Mouse (Mus musculus) heart, embryonic 10.5 days (tissue): ENCODE results near the gene Ank3. TPM values are rescaled to one million over a fixed set of nuclear protein-coding genes. Genes with fewer than 3 reads are reported as not detected.

Experiments
- DNase-seq: peaks from one replicate; pipeline ENCODE4 v3.0.0-alpha.2; 2017; ENCODE audit warnings: low spot score
- H3K27ac ChIP-seq: fragments of 300-500 bp; sonication (generic); 2 replicates; pipeline ENCODE4 v1.5.1; 2016; ENCODE audit warnings: mild to moderate bottlenecking
- H3K27me3 ChIP-seq: fragments of 300-500 bp; sonication (generic); 2 replicates; pipeline ENCODE4 v1.6.1; 2016; ENCODE audit warnings: mild to moderate bottlenecking; ENCODE audit not compliant: poor library complexity, insufficient read depth, severe bottlenecking
- H3K36me3 ChIP-seq: fragments of 300-500 bp; sonication (generic); 2 replicates; pipeline ENCODE4 v1.6.1; 2016; ENCODE audit warnings: mild to moderate bottlenecking, moderate library complexity
- H3K4me1 ChIP-seq: fragments of 300-500 bp; sonication (generic); 2 replicates; pipeline ENCODE4 v1.6.1; 2016; ENCODE audit warnings: mild to moderate bottlenecking
- H3K4me3 ChIP-seq: fragments of 300-500 bp; sonication (generic); 2 replicates; pipeline ENCODE4 v1.5.1; 2016; ENCODE audit warnings: mild to moderate bottlenecking, moderate library complexity
- H3K9me3 ChIP-seq: fragments of 300-500 bp; sonication (generic); 2 replicates; pipeline ENCODE4 v1.6.1; 2016; ENCODE audit warnings: mild to moderate bottlenecking, moderate library complexity
- WGBS: fragments of 180-500 bp; shearing (Covaris S2); methylation state at CpG from one replicate; pipeline ENCODE4 v1.1.7; 2016; 5-methylcytosine and 5-hydroxymethylcytosine counted together
- polyA plus RNA-seq: library from polyadenylated mRNA; unstranded; fragments of >200 nt; fragmentation: Nextera tagmentation; extraction: Ambion mirVana; gene quantifications from 2 replicates; pipeline ENCODE4 v1.2.1, GENCODE M21; 2016

The Ank3 gene
- polyA plus RNA-seq, 1 experiment from 2014 or later: 54.8 TPM

- H3K36me3 ChIP-seq: no peaks in the 10 kb centered on the region
- H3K27ac ChIP-seq: no peak overlapping the region
- DNase-seq: no peak
- 77% methylated on average over 3 of the region's 3 CpGs for WGBS
- H3K4me3 ChIP-seq: no peak overlapping the region
- no peaks in the 10 kb centered on the region for H3K9me3 ChIP-seq
- H3K4me1 ChIP-seq: no peaks in the 10 kb centered on the region
- H3K27me3 ChIP-seq: no peaks in the 10 kb centered on the region
These were observed 635.3 kb downstream of the Ank3 start for GRCm38 (mm10) chr10:70033856-70034255.

DNA sequence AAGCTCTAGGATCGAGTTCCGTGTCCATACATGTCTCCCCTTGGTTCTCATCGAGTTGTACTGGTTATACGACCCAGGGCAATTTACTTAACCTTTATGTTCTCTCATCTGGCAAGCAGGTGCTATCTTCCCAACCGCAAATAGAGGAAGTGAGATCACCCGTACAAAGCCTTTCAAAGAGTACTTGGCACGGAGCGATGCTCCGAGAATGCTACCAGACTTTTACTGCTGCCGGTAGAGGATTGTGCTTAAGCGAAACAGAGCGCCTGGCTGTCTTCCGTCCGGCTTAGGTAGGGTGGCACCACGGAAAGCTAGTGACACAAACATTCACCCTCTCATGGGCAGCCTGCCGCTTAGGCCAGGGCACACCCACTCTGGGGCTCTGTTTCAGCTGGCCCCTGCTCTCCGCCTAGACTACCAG is 641.3 kb downstream of the Ank3 start:
- H3K4me3 ChIP-seq: no peak overlapping the region
- H3K27me3 ChIP-seq: no peaks in the 10 kb centered on the region
- 85% methylated on average over 17 of the region's 17 CpGs for WGBS
- H3K4me1 ChIP-seq: no peaks in the 10 kb centered on the region
- H3K9me3 ChIP-seq: no peaks in the 10 kb centered on the region
- no peaks in the 10 kb centered on the region for H3K36me3 ChIP-seq
- DNase-seq: no peak
- no peak overlapping the region for H3K27ac ChIP-seq

GRCm38 (mm10) chr10:70041562-70041961 is 643.0 kb downstream of the Ank3 start:
- Histone ChIP-seq H3K4me3 (no peak overlapping the region), H3K36me3 (no peaks in the 10 kb centered on the region), H3K4me1 (no peaks in the 10 kb centered on the region), H3K9me3 (no peaks in the 10 kb centered on the region), H3K27ac (no peak overlapping the region), H3K27me3 (no peaks in the 10 kb centered on the region)
- no peak for DNase-seq

DNA sequence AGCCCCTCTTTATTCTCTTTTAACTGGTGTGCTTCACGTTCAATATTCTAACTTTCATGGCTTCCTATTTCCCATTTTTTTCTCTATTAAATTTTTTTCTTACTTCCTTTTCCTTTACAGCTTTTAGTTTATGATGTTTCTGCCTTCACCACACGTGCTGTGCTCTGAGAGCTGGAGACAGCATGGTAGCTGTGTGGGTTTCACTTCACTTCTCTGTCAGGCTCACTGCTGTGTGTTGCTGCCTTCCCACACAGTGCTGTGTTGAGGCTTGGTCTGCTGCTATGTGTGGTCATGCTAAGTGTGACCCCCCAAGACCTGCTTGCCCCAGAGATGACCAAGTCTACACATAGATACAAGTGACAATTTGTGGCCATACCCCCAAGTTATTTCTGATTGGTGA is 647.1 kb downstream of the Ank3 start:
- no peak overlapping the region for H3K4me3 ChIP-seq
- H3K27ac ChIP-seq: no peak overlapping the region
- H3K4me1 ChIP-seq: no peaks in the 10 kb centered on the region
- DNase-seq: no peak
- H3K27me3 ChIP-seq: no peaks in the 10 kb centered on the region
- no peaks in the 10 kb centered on the region for H3K9me3 ChIP-seq
- WGBS: 74% methylated on average over 2 of the region's 2 CpGs
- no peaks in the 10 kb centered on the region for H3K36me3 ChIP-seq

GRCm38 (mm10) chr10:70049771-70050170 is 651.2 kb downstream of the Ank3 start:
- Histone ChIP-seq H3K27ac (no peak overlapping the region), H3K4me3 (no peak overlapping the region), H3K9me3 (no peaks in the 10 kb centered on the region), H3K36me3 (no peaks in the 10 kb centered on the region), H3K4me1 (no peaks in the 10 kb centered on the region), H3K27me3 (no peaks in the 10 kb centered on the region)
- 80% methylated on average over 7 of the region's 7 CpGs for WGBS
- no peak for DNase-seq

- H3K4me3 ChIP-seq: no peak overlapping the region
- H3K36me3 ChIP-seq: no peaks in the 10 kb centered on the region
- no peaks in the 10 kb centered on the region for H3K9me3 ChIP-seq
- DNase-seq: no peak
- no peaks in the 10 kb centered on the region for H3K27me3 ChIP-seq
- no peak overlapping the region for H3K27ac ChIP-seq
- peaks cover 6% of the 10 kb centered on the region; the same call in 1 of the 2 replicates for H3K4me1 ChIP-seq
- 84% methylated on average over 2 of the region's 2 CpGs for WGBS
These were observed 656.7 kb downstream of the Ank3 start for GRCm38 (mm10) chr10:70055291-70055690.

GRCm38 (mm10) chr10:70057064-70057463 is 658.5 kb downstream of the Ank3 start:
- no peak for DNase-seq
- no peak overlapping the region for H3K27ac ChIP-seq

GRCm38 (mm10) chr10:70060021-70060688 is 661.6 kb downstream of the Ank3 start:
- Histone ChIP-seq H3K9me3 (no peaks in the 10 kb centered on the region), H3K4me3 (no peak overlapping the region), H3K27ac (no peak overlapping the region), H3K4me1 (peaks cover 6% of the 10 kb centered on the region; the same call in 1 of the 2 replicates), H3K36me3 (no peaks in the 10 kb centered on the region), H3K27me3 (no peaks in the 10 kb centered on the region)
- no peak for DNase-seq
- 74% methylated on average over 19 of the region's 19 CpGs for WGBS

More at GRCm38 (mm10) chr10:70057064-70057463, 658.5 kb downstream of the Ank3 start:
- peaks cover 6% of the 10 kb centered on the region; the same call in 1 of the 2 replicates for H3K4me1 ChIP-seq
- WGBS: 52% methylated on average over 3 of the region's 3 CpGs
- H3K27me3 ChIP-seq: no peaks in the 10 kb centered on the region
- no peaks in the 10 kb centered on the region for H3K36me3 ChIP-seq
- no peak overlapping the region for H3K4me3 ChIP-seq
- H3K9me3 ChIP-seq: no peaks in the 10 kb centered on the region

DNA sequence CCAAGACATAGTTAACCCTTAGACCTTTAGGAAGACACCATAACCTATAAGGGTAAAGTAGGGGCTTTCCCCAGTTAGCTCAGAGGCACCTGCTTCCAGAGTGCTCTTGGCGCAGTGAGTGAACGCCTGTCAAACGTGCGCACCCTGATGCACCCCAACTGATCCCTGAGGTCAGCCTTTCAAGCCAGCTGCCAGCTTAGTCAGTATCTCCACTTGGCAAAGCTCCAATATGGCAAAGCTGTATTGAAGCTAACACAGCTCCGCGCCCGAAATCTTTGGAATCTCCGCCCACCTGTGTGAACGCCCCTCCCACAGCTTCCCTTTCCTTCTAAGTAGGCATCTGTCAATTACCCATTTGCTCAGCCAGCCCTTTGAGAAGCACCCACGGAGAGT is 662.1 kb downstream of the Ank3 start:
- Histone ChIP-seq H3K27ac (no peak overlapping the region), H3K9me3 (no peaks in the 10 kb centered on the region), H3K4me1 (peaks cover 6% of the 10 kb centered on the region; the same call in 1 of the 2 replicates), H3K36me3 (no peaks in the 10 kb centered on the region), H3K4me3 (no peak overlapping the region), H3K27me3 (no peaks in the 10 kb centered on the region)
- no peak for DNase-seq
- WGBS: 33% methylated on average over 10 of the region's 10 CpGs

GRCm38 (mm10) chr10:70063881-70064555 is 665.4 kb downstream of the Ank3 start:
- Histone ChIP-seq H3K36me3 (no peaks in the 10 kb centered on the region), H3K4me3 (no peak overlapping the region), H3K4me1 (no peaks in the 10 kb centered on the region), H3K27ac (no peak overlapping the region), H3K27me3 (no peaks in the 10 kb centered on the region), H3K9me3 (no peaks in the 10 kb centered on the region)
- DNase-seq: no peak
- WGBS: 88% methylated on average over 6 of the region's 6 CpGs

DNA sequence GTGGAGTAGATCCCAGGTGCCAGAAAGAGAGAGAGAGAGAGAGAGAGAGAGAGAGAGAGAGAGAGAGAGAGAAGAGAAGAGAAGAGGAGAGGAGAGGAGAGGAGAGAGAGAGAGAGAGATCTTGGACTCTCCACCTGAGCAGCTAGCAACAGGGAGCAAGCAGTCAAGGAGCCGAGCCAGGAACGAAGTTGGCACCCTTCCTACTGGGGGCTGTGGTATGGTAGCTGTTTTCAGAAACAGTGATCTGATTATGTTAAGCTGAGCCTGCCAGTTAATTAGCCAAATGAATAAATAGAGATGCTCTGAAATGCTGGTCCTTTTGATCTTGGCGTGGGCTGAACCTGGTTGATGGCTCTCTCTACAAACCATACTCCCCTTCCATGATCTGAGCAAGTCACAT is 666.6 kb downstream of the Ank3 start:
- no peak overlapping the region for H3K4me3 ChIP-seq
- H3K36me3 ChIP-seq: no peaks in the 10 kb centered on the region
- no peaks in the 10 kb centered on the region for H3K9me3 ChIP-seq
- no peak for DNase-seq
- WGBS: 84% methylated on average over 3 of the region's 3 CpGs
- H3K27me3 ChIP-seq: no peaks in the 10 kb centered on the region
- no peaks in the 10 kb centered on the region for H3K4me1 ChIP-seq
- no peak overlapping the region for H3K27ac ChIP-seq

- Histone ChIP-seq H3K4me3 (no peak overlapping the region), H3K9me3 (no peaks in the 10 kb centered on the region)
- 68% methylated on average over 8 of the region's 8 CpGs for WGBS
These were observed 668.1 kb downstream of the Ank3 start for GRCm38 (mm10) chr10:70066497-70067168.

More at GRCm38 (mm10) chr10:70066497-70067168, 668.1 kb downstream of the Ank3 start:
- H3K27me3 ChIP-seq: no peaks in the 10 kb centered on the region
- DNase-seq: no peak
- no peaks in the 10 kb centered on the region for H3K36me3 ChIP-seq
- H3K4me1 ChIP-seq: no peaks in the 10 kb centered on the region
- H3K27ac ChIP-seq: no peak overlapping the region
